Mouse (Mus musculus): ENCODE measurements around the gene Npl. TPM values are rescaled to one million over a fixed set of nuclear protein-coding genes. Genes with fewer than 3 reads are reported as not detected.

The Npl gene
- polyA plus RNA-seq (2015; fragmentation: Nextera tagmentation; extraction: Ambion mirVana): 4.0 and 4.9 TPM in 2 replicates

DNA sequence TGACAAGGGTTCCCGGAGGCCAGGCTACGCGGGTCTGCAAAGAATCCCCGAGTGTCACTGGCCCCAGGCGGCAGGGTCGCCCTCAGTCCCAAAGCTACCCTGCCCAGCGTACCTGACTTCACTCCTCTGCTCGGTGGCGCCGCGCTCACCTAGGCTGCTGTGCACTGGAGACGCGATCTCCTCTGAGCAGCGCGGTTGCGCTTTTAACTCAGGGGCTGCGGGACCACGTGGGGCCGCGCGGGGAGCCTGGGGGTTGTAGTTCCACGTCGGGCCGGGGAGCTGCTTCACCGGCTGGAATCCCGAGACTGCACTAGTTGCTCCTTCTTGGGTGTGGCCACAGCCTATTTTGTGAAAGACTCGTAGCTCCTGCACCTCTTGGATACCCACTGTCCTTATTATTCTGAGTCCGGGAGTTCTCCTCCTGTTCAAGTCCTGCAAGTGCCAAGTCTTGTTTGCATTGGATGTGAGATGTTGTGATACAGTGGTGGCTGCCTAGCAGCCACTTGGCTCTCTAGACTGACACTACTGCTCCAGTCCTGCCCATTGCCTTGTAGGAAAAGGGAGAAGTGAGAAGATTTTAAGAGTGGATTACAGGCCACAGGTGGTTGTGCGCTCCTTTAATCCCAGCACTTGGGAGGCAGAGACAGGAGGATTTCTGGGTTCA is at the start of gene Npl:
TSS of gene Npl (minus strand) at position 510 of the 664 bp plus-strand sequence.
- 5% methylated on average over 29 of the region's 29 CpGs for WGBS
- Histone ChIP-seq H3K9me3 (ENCODE audit: low read length) (no peaks in the 10 kb centered on the region), H3K4me2 (replicated peaks; ENCODE audit: low read depth, low read length) (peak within 1 kb of the TSS; percentile 54), H3K4me3 (ENCODE audit: low read depth, low read length) (peak within 1 kb of the TSS; percentile 41), H3K36me3 (ENCODE audit: insufficient read depth, low read length) (no peaks in the 10 kb centered on the region), H3K27me3 (replicated peaks; ENCODE audit: insufficient read depth, low read length) (no peaks in the 10 kb centered on the region), H3K4me1 (ENCODE audit: insufficient read depth, low read depth, low read length) (no peaks in the 10 kb centered on the region), H3K9ac (replicated peaks; ENCODE audit: low read depth) (no peak within 1 kb of the TSS), H3K27ac (ENCODE audit: low read length) (no peak within 1 kb of the TSS)
- peak; percentile 14; the same call in 1 of the 2 replicates for TF ChIP-seq CTCF (IDR thresholded peaks at IDR 0.05)
- TF ChIP-seq EP300 (IDR thresholded peaks at IDR 0.05): no peak
- DNase-seq (ENCODE audit: low spot score) (peak; percentile 70), ATAC-seq (peak; percentile 93)

DNA sequence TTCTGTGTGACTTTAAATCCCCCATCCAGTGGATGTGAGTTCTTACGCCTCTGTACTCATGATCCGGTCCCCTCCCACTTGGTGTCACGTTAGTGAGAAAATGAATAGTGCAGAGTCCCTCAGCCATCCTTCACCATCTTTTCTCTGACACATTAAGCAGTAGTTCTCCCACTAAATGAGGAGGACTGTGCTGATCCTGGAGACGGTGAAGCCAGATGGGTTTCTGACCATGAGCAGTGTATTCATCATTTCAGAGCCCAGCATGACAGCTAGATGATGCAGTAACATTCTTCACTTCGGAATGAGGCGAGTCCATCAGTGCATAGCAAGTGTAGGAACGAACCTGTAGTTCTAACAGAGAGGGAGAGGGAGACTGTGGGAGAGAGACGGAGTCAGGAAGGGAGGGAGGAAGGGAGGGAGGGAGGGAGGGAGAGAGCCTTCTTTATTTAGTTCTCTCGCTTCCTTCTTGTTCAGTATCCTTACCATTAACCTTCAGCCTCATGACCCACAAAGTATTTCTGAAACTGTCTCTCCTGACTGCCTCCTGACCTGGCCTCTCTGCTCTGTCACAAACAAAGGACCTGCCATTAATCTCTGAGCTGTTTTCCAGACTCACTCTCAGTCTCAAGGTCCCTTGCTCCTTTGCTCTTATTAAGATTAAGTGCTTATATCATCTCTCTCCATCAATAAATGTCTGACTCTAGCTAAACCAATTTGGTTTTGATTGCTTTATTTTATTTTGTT is 49.6 kb upstream of the Npl start:
- WGBS: 29% methylated on average over 9 of the region's 9 CpGs
- Histone ChIP-seq H3K9me3 (ENCODE audit: low read length) (no peaks in the 10 kb centered on the region), H3K4me3 (ENCODE audit: low read depth, low read length) (no peak overlapping the region), H3K27me3 (replicated peaks; ENCODE audit: insufficient read depth, low read length) (no peaks in the 10 kb centered on the region), H3K4me2 (replicated peaks; ENCODE audit: low read depth, low read length) (no peak overlapping the region), H3K27ac (ENCODE audit: low read length) (no peak overlapping the region), H3K4me1 (ENCODE audit: insufficient read depth, low read depth, low read length) (0 out of 2 replicates have a peak, but pooled peaks cover 8% of the 10 kb centered on the region), H3K36me3 (ENCODE audit: insufficient read depth, low read length) (no peaks in the 10 kb centered on the region), H3K9ac (replicated peaks; ENCODE audit: low read depth) (no peak overlapping the region)
- TF ChIP-seq CTCF (IDR thresholded peaks at IDR 0.05): no peak
- no peak for TF ChIP-seq EP300 (IDR thresholded peaks at IDR 0.05)
- DNase-seq (ENCODE audit: low spot score) (peak; percentile 10), ATAC-seq (peak; percentile 41; the same call in 1 of the 2 replicates)

DNA sequence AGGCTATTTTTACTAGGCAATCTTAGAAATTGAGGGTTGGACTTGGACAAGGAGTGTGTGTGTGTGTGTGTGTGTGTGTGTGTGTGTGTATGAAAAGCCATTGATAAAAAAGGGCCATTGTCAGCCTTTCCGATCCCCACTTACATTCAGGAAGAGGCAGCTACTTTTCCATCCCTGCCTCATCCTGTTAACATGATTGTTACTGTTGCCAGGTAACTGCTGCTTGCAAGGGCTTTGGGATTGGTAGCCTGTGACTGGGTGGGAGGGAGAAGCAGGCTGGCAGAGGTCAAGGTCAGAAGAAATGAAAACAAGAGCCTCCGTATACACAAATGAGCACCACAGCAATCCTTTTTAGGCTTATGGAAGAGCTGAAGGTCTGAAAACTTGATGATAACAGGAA is 48.9 kb upstream of the Npl start:
- H3K27me3 ChIP-seq (replicated peaks; ENCODE audit: insufficient read depth, low read length): no peaks in the 10 kb centered on the region
- H3K4me2 ChIP-seq (replicated peaks; ENCODE audit: low read depth, low read length): no peak overlapping the region
- no peak overlapping the region for H3K4me3 ChIP-seq (ENCODE audit: low read depth, low read length)
- 0 out of 2 replicates have a peak, but pooled peaks cover 8% of the 10 kb centered on the region for H3K4me1 ChIP-seq (ENCODE audit: insufficient read depth, low read depth, low read length)
- ATAC-seq (peak; percentile 91), DNase-seq (ENCODE audit: low spot score) (peak; percentile 51)
- WGBS: 20% methylated on average over 2 of the region's 2 CpGs
- H3K9me3 ChIP-seq (ENCODE audit: low read length): no peaks in the 10 kb centered on the region
- no peak overlapping the region for H3K9ac ChIP-seq (replicated peaks; ENCODE audit: low read depth)
- H3K36me3 ChIP-seq (ENCODE audit: insufficient read depth, low read length): no peaks in the 10 kb centered on the region
- TF ChIP-seq CTCF (IDR thresholded peaks at IDR 0.05): no peak
- peak; percentile 66 for TF ChIP-seq EP300 (IDR thresholded peaks at IDR 0.05)
- H3K27ac ChIP-seq (ENCODE audit: low read length): no peak overlapping the region

- Histone ChIP-seq H3K27me3 (replicated peaks; ENCODE audit: insufficient read depth, low read length) (no peaks in the 10 kb centered on the region), H3K9me3 (ENCODE audit: low read length) (no peaks in the 10 kb centered on the region), H3K9ac (replicated peaks; ENCODE audit: low read depth) (no peak overlapping the region), H3K4me2 (replicated peaks; ENCODE audit: low read depth, low read length) (no peak overlapping the region), H3K4me3 (ENCODE audit: low read depth, low read length) (no peak overlapping the region), H3K27ac (ENCODE audit: low read length) (no peak overlapping the region), H3K4me1 (ENCODE audit: insufficient read depth, low read depth, low read length) (no peaks in the 10 kb centered on the region), H3K36me3 (ENCODE audit: insufficient read depth, low read length) (no peaks in the 10 kb centered on the region)
- TF ChIP-seq CTCF (IDR thresholded peaks at IDR 0.05) (no peak), EP300 (IDR thresholded peaks at IDR 0.05) (no peak)
- WGBS: 89% methylated on average over 2 of the region's 2 CpGs
- no peak for DNase-seq (ENCODE audit: low spot score)
- no peak for ATAC-seq
These were observed 43.8 kb upstream of the Npl start for GRCm38 (mm10) chr1:153593678-153594077.

DNA sequence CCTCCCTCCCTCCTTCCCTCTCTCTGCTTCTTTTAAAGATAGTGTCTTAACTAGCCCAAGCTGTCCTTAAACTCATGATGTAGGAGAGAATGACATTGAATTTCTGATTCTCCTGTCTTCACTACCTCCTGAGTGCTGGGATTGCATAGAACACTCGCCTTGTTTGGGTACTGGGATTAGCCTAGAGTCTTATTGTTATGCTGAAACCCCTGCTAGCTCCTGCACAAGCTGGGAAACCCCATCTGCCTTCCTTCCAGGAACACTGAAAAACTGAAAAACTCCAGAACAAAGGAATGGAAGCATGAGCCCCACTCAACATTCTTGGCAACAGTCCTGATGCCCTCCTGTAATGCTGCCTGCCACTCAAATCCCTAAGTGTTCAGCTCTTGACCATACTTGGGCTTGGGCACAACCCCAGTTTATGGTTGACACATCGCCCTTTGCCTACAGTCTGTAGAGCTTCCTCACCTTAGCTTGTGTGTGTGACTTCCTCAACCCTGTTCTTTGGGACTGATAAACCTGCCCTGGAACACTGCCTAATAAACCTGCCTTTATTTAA is 40.4 kb upstream of the Npl start:
- no peak overlapping the region for H3K27ac ChIP-seq (ENCODE audit: low read length)

GRCm38 (mm10) chr1:153587956-153588355 is 38.1 kb upstream of the Npl start:
- ATAC-seq (no peak), DNase-seq (ENCODE audit: low spot score) (no peak)
- no peak overlapping the region for H3K9ac ChIP-seq (replicated peaks; ENCODE audit: low read depth)
- no peaks in the 10 kb centered on the region for H3K9me3 ChIP-seq (ENCODE audit: low read length)
- H3K4me3 ChIP-seq (ENCODE audit: low read depth, low read length): no peak overlapping the region
- TF ChIP-seq CTCF (IDR thresholded peaks at IDR 0.05) (no peak), EP300 (IDR thresholded peaks at IDR 0.05) (no peak)
- 65% methylated on average over 5 of the region's 5 CpGs for WGBS
- no peaks in the 10 kb centered on the region for H3K27me3 ChIP-seq (replicated peaks; ENCODE audit: insufficient read depth, low read length)
- H3K4me2 ChIP-seq (replicated peaks; ENCODE audit: low read depth, low read length): no peak overlapping the region
- no peaks in the 10 kb centered on the region for H3K4me1 ChIP-seq (ENCODE audit: insufficient read depth, low read depth, low read length)
- no peak overlapping the region for H3K27ac ChIP-seq (ENCODE audit: low read length)
- H3K36me3 ChIP-seq (ENCODE audit: insufficient read depth, low read length): no peaks in the 10 kb centered on the region

More for the DNA sequence above, 40.4 kb upstream of the Npl start:
- Histone ChIP-seq H3K4me2 (replicated peaks; ENCODE audit: low read depth, low read length) (no peak overlapping the region), H3K9ac (replicated peaks; ENCODE audit: low read depth) (no peak overlapping the region), H3K36me3 (ENCODE audit: insufficient read depth, low read length) (no peaks in the 10 kb centered on the region), H3K4me3 (ENCODE audit: low read depth, low read length) (no peak overlapping the region), H3K4me1 (ENCODE audit: insufficient read depth, low read depth, low read length) (no peaks in the 10 kb centered on the region), H3K9me3 (ENCODE audit: low read length) (no peaks in the 10 kb centered on the region), H3K27me3 (replicated peaks; ENCODE audit: insufficient read depth, low read length) (no peaks in the 10 kb centered on the region)
- ATAC-seq (peak; percentile 93), DNase-seq (ENCODE audit: low spot score) (peak; percentile 84)
- 59% methylated on average over 2 of the region's 2 CpGs for WGBS
- TF ChIP-seq EP300 (IDR thresholded peaks at IDR 0.05) (peak; percentile 93), CTCF (IDR thresholded peaks at IDR 0.05) (no peak)
